Mouse (Mus musculus): ENCODE results near the gene Fuz. TPM values are rescaled to one million over a fixed set of nuclear protein-coding genes. Genes with fewer than 3 reads are reported as not detected.
"Not testable (repeated sequence)": the region's sequence is repeated elsewhere in the genome, so short reads cannot be mapped to it uniquely, and the experiment has no call there.

Fuz gene
- polyA plus RNA-seq, 1 experiment, result 52.8 TPM

GRCm38 (mm10) chr7:44870614-44871013 is 25.3 kb upstream of the Fuz start:
- Histone ChIP-seq H3K27ac (ENCODE audit: insufficient read depth, low read length) (no peak overlapping the region), H3K4me3 (ENCODE audit: extremely low read depth, insufficient read depth, insufficient read length) (no peak overlapping the region), H3K36me3 (ENCODE audit: control insufficient read depth, insufficient read depth, low read length) (no peaks in the 10 kb centered on the region), H3K27me3 (ENCODE audit: control insufficient read depth, insufficient read depth, low read length) (no peaks in the 10 kb centered on the region; the same call in 1 of the 2 replicates), H3K4me1 (ENCODE audit: control insufficient read depth, insufficient read depth, insufficient read length) (peaks cover 13% of the 10 kb centered on the region; the same call in 1 of the 2 replicates)
- TF ChIP-seq POLR2A (IDR thresholded peaks at IDR 0.05; ENCODE audit: low read depth, low read length), result no peak
- no peak for TF ChIP-seq CTCF (IDR thresholded peaks at IDR 0.05; ENCODE audit: extremely low read depth, insufficient read depth, insufficient read length, insufficient replicate concordance)
- DNase-seq (ENCODE audit: low read depth in 1 of 2, low spot score in 2 of 2), result no peak
- WGBS, result 88% methylated on average over 6 of the region's 6 CpGs

DNA sequence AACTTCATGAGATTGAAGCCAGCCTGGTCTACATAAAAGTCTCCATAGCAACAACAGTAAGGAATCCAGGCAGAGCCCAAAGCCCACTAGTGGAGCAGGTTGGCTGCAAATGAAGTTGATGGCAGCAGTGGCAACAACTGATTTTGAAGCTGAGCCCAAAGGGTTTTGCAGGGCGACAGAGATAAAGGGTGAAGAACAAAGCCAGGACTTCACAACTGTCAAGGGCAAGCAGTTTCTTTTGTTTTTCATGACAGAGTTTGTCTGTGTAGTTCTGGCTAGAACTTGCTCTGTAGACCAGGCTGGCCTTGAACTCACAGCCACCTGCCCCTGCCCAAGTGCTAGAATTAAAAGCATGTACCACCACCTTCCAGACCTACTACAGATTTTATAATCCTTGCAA is 24.7 kb upstream of the Fuz start:
- Histone ChIP-seq H3K4me1 (ENCODE audit: control insufficient read depth, insufficient read depth, insufficient read length) (peaks cover 13% of the 10 kb centered on the region; the same call in 1 of the 2 replicates), H3K4me3 (ENCODE audit: extremely low read depth, insufficient read depth, insufficient read length) (no peak overlapping the region), H3K36me3 (ENCODE audit: control insufficient read depth, insufficient read depth, low read length) (no peaks in the 10 kb centered on the region), H3K27me3 (ENCODE audit: control insufficient read depth, insufficient read depth, low read length) (no peaks in the 10 kb centered on the region; the same call in 1 of the 2 replicates), H3K27ac (ENCODE audit: insufficient read depth, low read length) (no peak overlapping the region)
- 70% methylated on average over 1 of the region's 1 CpGs for whole genome bisulfite sequencing
- no peak for TF ChIP-seq CTCF (IDR thresholded peaks at IDR 0.05; ENCODE audit: extremely low read depth, insufficient read depth, insufficient read length, insufficient replicate concordance)
- TF ChIP-seq POLR2A (IDR thresholded peaks at IDR 0.05; ENCODE audit: low read depth, low read length), result no peak
- DNase-seq (ENCODE audit: low read depth in 1 of 2, low spot score in 2 of 2), result no peak

GRCm38 (mm10) chr7:44871774-44872173 is 24.1 kb upstream of the Fuz start:
- 91% methylated on average over 2 of the region's 2 CpGs for WGBS
- not testable (repeated sequence) for H3K36me3 ChIP-seq (ENCODE audit: control insufficient read depth, insufficient read depth, low read length); DNase-seq (ENCODE audit: low read depth in 1 of 2, low spot score in 2 of 2); H3K27ac ChIP-seq (ENCODE audit: insufficient read depth, low read length); H3K27me3 ChIP-seq (ENCODE audit: control insufficient read depth, insufficient read depth, low read length); H3K4me3 ChIP-seq (ENCODE audit: extremely low read depth, insufficient read depth, insufficient read length); H3K4me1 ChIP-seq (ENCODE audit: control insufficient read depth, insufficient read depth, insufficient read length)

- no peak for DNase-seq (ENCODE audit: low read depth in 1 of 2, low spot score in 2 of 2)
- Histone ChIP-seq H3K27me3 (ENCODE audit: control insufficient read depth, insufficient read depth, low read length) (no peaks in the 10 kb centered on the region), H3K4me3 (ENCODE audit: extremely low read depth, insufficient read depth, insufficient read length) (no peak overlapping the region), H3K4me1 (ENCODE audit: control insufficient read depth, insufficient read depth, insufficient read length) (no peaks in the 10 kb centered on the region), H3K36me3 (ENCODE audit: control insufficient read depth, insufficient read depth, low read length) (peaks cover 24% of the 10 kb centered on the region), H3K27ac (ENCODE audit: insufficient read depth, low read length) (no peak overlapping the region)
- WGBS, result 91% methylated on average over 14 of the region's 14 CpGs
- TF ChIP-seq CTCF (IDR thresholded peaks at IDR 0.05; ENCODE audit: extremely low read depth, insufficient read depth, insufficient read length, insufficient replicate concordance), result no peak
- no peak for TF ChIP-seq POLR2A (IDR thresholded peaks at IDR 0.05; ENCODE audit: low read depth, low read length)
Measured at GRCm38 (mm10) chr7:44877833-44878232, 18.0 kb upstream of the Fuz start.

GRCm38 (mm10) chr7:44883036-44883435 is 12.8 kb upstream of the Fuz start:
- Histone ChIP-seq H3K36me3 (ENCODE audit: control insufficient read depth, insufficient read depth, low read length) (peaks cover 31% of the 10 kb centered on the region), H3K4me3 (ENCODE audit: extremely low read depth, insufficient read depth, insufficient read length) (no peak overlapping the region), H3K4me1 (ENCODE audit: control insufficient read depth, insufficient read depth, insufficient read length) (no peaks in the 10 kb centered on the region), H3K27ac (ENCODE audit: insufficient read depth, low read length) (no peak overlapping the region), H3K27me3 (ENCODE audit: control insufficient read depth, insufficient read depth, low read length) (no peaks in the 10 kb centered on the region)
- WGBS, result 92% methylated on average over 3 of the region's 3 CpGs
- DNase-seq (ENCODE audit: low read depth in 1 of 2, low spot score in 2 of 2), result no peak
- no peak for TF ChIP-seq POLR2A (IDR thresholded peaks at IDR 0.05; ENCODE audit: low read depth, low read length)
- TF ChIP-seq CTCF (IDR thresholded peaks at IDR 0.05; ENCODE audit: extremely low read depth, insufficient read depth, insufficient read length, insufficient replicate concordance), result no peak

DNA sequence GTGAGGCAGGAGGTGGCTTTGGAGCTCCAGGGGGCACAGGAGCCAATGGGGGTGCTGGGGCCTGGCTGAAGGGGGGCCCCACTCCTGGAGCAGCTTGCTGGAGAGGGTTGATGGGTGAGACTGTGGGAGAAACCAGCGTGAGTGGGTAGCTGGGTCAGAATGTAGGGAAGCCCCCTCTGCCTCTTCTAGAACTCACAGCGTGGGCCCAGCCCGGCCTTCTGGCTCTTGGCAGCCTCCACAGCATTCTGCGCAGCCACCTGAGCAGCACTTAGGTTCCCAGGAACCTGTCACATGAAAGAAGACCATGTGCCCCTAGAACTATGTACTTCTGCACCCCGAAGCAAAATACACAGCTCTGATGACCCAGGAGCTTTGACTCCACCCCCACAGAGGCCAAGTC is 11.2 kb upstream of the Fuz start:
- no peaks in the 10 kb centered on the region for H3K27me3 ChIP-seq (ENCODE audit: control insufficient read depth, insufficient read depth, low read length)
- TF ChIP-seq CTCF (IDR thresholded peaks at IDR 0.05; ENCODE audit: extremely low read depth, insufficient read depth, insufficient read length, insufficient replicate concordance) (no peak), POLR2A (IDR thresholded peaks at IDR 0.05; ENCODE audit: low read depth, low read length) (no peak)
- DNase-seq (ENCODE audit: low read depth in 1 of 2, low spot score in 2 of 2), result no peak
- no peaks in the 10 kb centered on the region for H3K4me1 ChIP-seq (ENCODE audit: control insufficient read depth, insufficient read depth, insufficient read length)
- WGBS, result 97% methylated on average over 5 of the region's 5 CpGs
- no peak overlapping the region for H3K4me3 ChIP-seq (ENCODE audit: extremely low read depth, insufficient read depth, insufficient read length)
- H3K36me3 ChIP-seq (ENCODE audit: control insufficient read depth, insufficient read depth, low read length), result peaks cover 28% of the 10 kb centered on the region
- no peak overlapping the region for H3K27ac ChIP-seq (ENCODE audit: insufficient read depth, low read length)

DNA sequence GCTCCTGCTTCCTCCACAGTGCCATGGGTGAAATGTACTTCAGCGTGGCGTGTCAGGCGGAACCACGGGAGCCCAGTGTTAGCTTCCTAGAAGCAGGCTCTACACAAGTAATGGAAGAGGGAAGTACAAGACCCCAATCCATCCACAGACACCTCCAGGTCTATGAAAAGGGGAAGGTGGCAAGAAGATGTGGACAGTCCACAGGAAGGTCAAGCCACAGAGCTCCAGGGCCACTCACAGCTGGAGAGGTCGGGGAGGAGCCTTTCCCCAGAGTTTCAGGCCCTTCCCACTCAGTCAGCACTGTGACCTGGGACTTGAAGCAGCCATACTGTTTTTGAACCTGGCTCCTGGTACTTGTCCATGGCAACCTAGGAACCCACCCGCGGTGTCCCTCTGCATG is 8.9 kb upstream of the Fuz start:
- peaks cover 14% of the 10 kb centered on the region for H3K36me3 ChIP-seq (ENCODE audit: control insufficient read depth, insufficient read depth, low read length)
- 85% methylated on average over 7 of the region's 7 CpGs for WGBS
- no peak for TF ChIP-seq POLR2A (IDR thresholded peaks at IDR 0.05; ENCODE audit: low read depth, low read length)
- no peak for TF ChIP-seq CTCF (IDR thresholded peaks at IDR 0.05; ENCODE audit: extremely low read depth, insufficient read depth, insufficient read length, insufficient replicate concordance)
- H3K27me3 ChIP-seq (ENCODE audit: control insufficient read depth, insufficient read depth, low read length), result no peaks in the 10 kb centered on the region
- no peak overlapping the region for H3K27ac ChIP-seq (ENCODE audit: insufficient read depth, low read length)
- DNase-seq (ENCODE audit: low read depth in 1 of 2, low spot score in 2 of 2), result no peak
- no peaks in the 10 kb centered on the region for H3K4me1 ChIP-seq (ENCODE audit: control insufficient read depth, insufficient read depth, insufficient read length)
- H3K4me3 ChIP-seq (ENCODE audit: extremely low read depth, insufficient read depth, insufficient read length), result no peak overlapping the region
